Mouse (Mus musculus) limb, embryonic 10.5 days (tissue): Measurements from ENCODE around the gene Eea1. TPM values are rescaled to one million over a fixed set of nuclear protein-coding genes. Genes with fewer than 3 reads are reported as not detected.
A peak's percentile ranks its signal among the peaks of the same experiment; 100 is the strongest.

Source experiments
- DNase-seq: peaks from one replicate; pipeline ENCODE4 v3.0.0-alpha.2; 2017; ENCODE audit warnings: low spot score
- H3K27ac ChIP-seq: fragments of 300-500 bp; sonication (generic); 2 replicates; pipeline ENCODE4 v1.5.1; 2016; ENCODE audit warnings: mild to moderate bottlenecking
- H3K27me3 ChIP-seq: fragments of 300-500 bp; sonication (generic); 2 replicates; pipeline ENCODE4 v1.6.1; 2016; ENCODE audit warnings: low read depth, mild to moderate bottlenecking; ENCODE audit not compliant: poor library complexity, severe bottlenecking
- H3K36me3 ChIP-seq: fragments of 300-500 bp; sonication (generic); 2 replicates; pipeline ENCODE4 v1.6.1; 2016; ENCODE audit warnings: mild to moderate bottlenecking, moderate library complexity
- H3K4me1 ChIP-seq: fragments of 300-500 bp; sonication (generic); 2 replicates; pipeline ENCODE4 v1.6.1; 2016
- H3K4me3 ChIP-seq: fragments of 300-500 bp; sonication (generic); 2 replicates; pipeline ENCODE4 v1.5.1; 2016; ENCODE audit warnings: mild to moderate bottlenecking, moderate library complexity
- H3K9me3 ChIP-seq: fragments of 300-500 bp; sonication (generic); replicated peaks from 2 replicates; pipeline ENCODE4 v1.6.1; 2016; ENCODE audit warnings: mild to moderate bottlenecking
- WGBS: fragments of 180-500 bp; shearing (Covaris S2); methylation state at CpG from one replicate; pipeline ENCODE4 v1.1.7; 2016; 5-methylcytosine and 5-hydroxymethylcytosine counted together
- polyA plus RNA-seq: library from polyadenylated mRNA; unstranded; fragments of >200 nt; fragmentation: Nextera tagmentation; extraction: Ambion mirVana; gene quantifications from 2 replicates; pipeline ENCODE4 v1.2.1, GENCODE M21; 2016

The Eea1 gene
- polyA plus RNA-seq, 1 experiment from 2014 or later, result 6.1 TPM

GRCm38 (mm10) chr10:95957574-95957973 lies 17.1 kb downstream of the Eea1 start:
- no peaks in the 10 kb centered on the region for H3K9me3 ChIP-seq
- H3K36me3 ChIP-seq, result no peaks in the 10 kb centered on the region
- no peak overlapping the region for H3K4me3 ChIP-seq
- 82% methylated on average over 1 of the region's 1 CpGs for WGBS
- DNase-seq, result no peak
- 0 out of 2 replicates have a peak, but pooled peaks cover 3% of the 10 kb centered on the region for H3K4me1 ChIP-seq
- no peak overlapping the region for H3K27ac ChIP-seq
- H3K27me3 ChIP-seq, result no peaks in the 10 kb centered on the region

GRCm38 (mm10) chr10:95964679-95965078 lies 24.2 kb downstream of the Eea1 start:
- H3K36me3 ChIP-seq, result no peaks in the 10 kb centered on the region
- no peaks in the 10 kb centered on the region for H3K27me3 ChIP-seq
- no peak overlapping the region for H3K27ac ChIP-seq
- no peaks in the 10 kb centered on the region for H3K4me1 ChIP-seq
- no peaks in the 10 kb centered on the region for H3K9me3 ChIP-seq
- DNase-seq, result no peak
- WGBS, result 98% methylated on average over 1 of the region's 1 CpGs
- no peak overlapping the region for H3K4me3 ChIP-seq

- Histone ChIP-seq H3K27me3 (no peaks in the 10 kb centered on the region), H3K27ac (no peak overlapping the region), H3K4me1 (no peaks in the 10 kb centered on the region), H3K9me3 (no peaks in the 10 kb centered on the region), H3K36me3 (no peaks in the 10 kb centered on the region), H3K4me3 (no peak overlapping the region)
- WGBS, result 97% methylated on average over 1 of the region's 1 CpGs
- DNase-seq, result no peak
These were observed 29.2 kb downstream of the Eea1 start for GRCm38 (mm10) chr10:95969694-95970093.

- H3K36me3 ChIP-seq, result no peaks in the 10 kb centered on the region
- H3K27me3 ChIP-seq, result no peaks in the 10 kb centered on the region
- DNase-seq, result no peak
- whole genome bisulfite sequencing, result 90% methylated on average over 3 of the region's 3 CpGs
- H3K4me1 ChIP-seq, result no peaks in the 10 kb centered on the region
- no peaks in the 10 kb centered on the region for H3K9me3 ChIP-seq
- H3K4me3 ChIP-seq, result no peak overlapping the region
- no peak overlapping the region for H3K27ac ChIP-seq
These were observed 30.3 kb downstream of the Eea1 start for GRCm38 (mm10) chr10:95970744-95971212.

GRCm38 (mm10) chr10:95971341-95971740 lies 30.9 kb downstream of the Eea1 start:
- no peaks in the 10 kb centered on the region for H3K9me3 ChIP-seq
- H3K4me1 ChIP-seq, result no peaks in the 10 kb centered on the region
- 0 out of 2 replicates have a peak, but pooled peaks cover 3% of the 10 kb centered on the region for H3K36me3 ChIP-seq
- WGBS, result 90% methylated on average over 4 of the region's 4 CpGs
- no peak overlapping the region for H3K27ac ChIP-seq
- no peak for DNase-seq
- no peaks in the 10 kb centered on the region for H3K27me3 ChIP-seq
- H3K4me3 ChIP-seq, result no peak overlapping the region

- Histone ChIP-seq H3K4me1 (no peaks in the 10 kb centered on the region), H3K27ac (no peak overlapping the region), H3K9me3 (no peaks in the 10 kb centered on the region), H3K36me3 (0 out of 2 replicates have a peak, but pooled peaks cover 3% of the 10 kb centered on the region), H3K27me3 (no peaks in the 10 kb centered on the region), H3K4me3 (no peak overlapping the region)
- WGBS, result 91% methylated on average over 3 of the region's 3 CpGs
- no peak for DNase-seq
These were observed 31.5 kb downstream of the Eea1 start for GRCm38 (mm10) chr10:95971942-95972341.

- Histone ChIP-seq H3K36me3 (0 out of 2 replicates have a peak, but pooled peaks cover 3% of the 10 kb centered on the region), H3K4me1 (no peaks in the 10 kb centered on the region), H3K9me3 (no peaks in the 10 kb centered on the region), H3K4me3 (no peak overlapping the region), H3K27me3 (no peaks in the 10 kb centered on the region), H3K27ac (no peak overlapping the region)
- 92% methylated on average over 3 of the region's 3 CpGs for WGBS
- no peak for DNase-seq
These were observed 34.0 kb downstream of the Eea1 start for GRCm38 (mm10) chr10:95974462-95974861.

GRCm38 (mm10) chr10:95976798-95977197 lies 36.3 kb downstream of the Eea1 start:
- Histone ChIP-seq H3K27me3 (no peaks in the 10 kb centered on the region), H3K4me1 (no peaks in the 10 kb centered on the region), H3K36me3 (0 out of 2 replicates have a peak, but pooled peaks cover 3% of the 10 kb centered on the region), H3K27ac (no peak overlapping the region), H3K9me3 (no peaks in the 10 kb centered on the region), H3K4me3 (no peak overlapping the region)
- WGBS, result 97% methylated on average over 2 of the region's 2 CpGs
- DNase-seq, result no peak

GRCm38 (mm10) chr10:95989731-95990130 lies 49.3 kb downstream of the Eea1 start:
- Histone ChIP-seq H3K27ac (no peak overlapping the region), H3K4me1 (no peaks in the 10 kb centered on the region), H3K9me3 (no peaks in the 10 kb centered on the region), H3K4me3 (no peak overlapping the region), H3K36me3 (no peaks in the 10 kb centered on the region), H3K27me3 (no peaks in the 10 kb centered on the region)
- no peak for DNase-seq
- 88% methylated on average over 1 of the region's 1 CpGs for WGBS

GRCm38 (mm10) chr10:95991176-95991575 lies 50.7 kb downstream of the Eea1 start:
- no peak for DNase-seq
- Histone ChIP-seq H3K27ac (no peak overlapping the region), H3K4me1 (no peaks in the 10 kb centered on the region), H3K9me3 (no peaks in the 10 kb centered on the region), H3K36me3 (no peaks in the 10 kb centered on the region), H3K27me3 (no peaks in the 10 kb centered on the region), H3K4me3 (no peak overlapping the region)
- 89% methylated on average over 1 of the region's 1 CpGs for WGBS

- WGBS, result 84% methylated on average over 5 of the region's 5 CpGs
- no peak for DNase-seq
- no peak overlapping the region for H3K4me3 ChIP-seq
- no peaks in the 10 kb centered on the region for H3K36me3 ChIP-seq
- H3K4me1 ChIP-seq, result no peaks in the 10 kb centered on the region
- no peaks in the 10 kb centered on the region for H3K9me3 ChIP-seq
- no peaks in the 10 kb centered on the region for H3K27me3 ChIP-seq
- no peak overlapping the region for H3K27ac ChIP-seq
These were observed 60.5 kb downstream of the Eea1 start for GRCm38 (mm10) chr10:96000904-96001303.

- no peaks in the 10 kb centered on the region for H3K9me3 ChIP-seq
- peaks cover 11% of the 10 kb centered on the region for H3K36me3 ChIP-seq
- no peaks in the 10 kb centered on the region for H3K27me3 ChIP-seq
- DNase-seq, result no peak
- H3K27ac ChIP-seq, result no peak overlapping the region
- H3K4me1 ChIP-seq, result no peaks in the 10 kb centered on the region
- H3K4me3 ChIP-seq, result no peak overlapping the region
These were observed 75.3 kb downstream of the Eea1 start for GRCm38 (mm10) chr10:96015738-96016137.

GRCm38 (mm10) chr10:96017418-96017817 lies 77.0 kb downstream of the Eea1 start:
- no peaks in the 10 kb centered on the region for H3K27me3 ChIP-seq
- no peaks in the 10 kb centered on the region for H3K4me1 ChIP-seq
- peaks cover 6% of the 10 kb centered on the region for H3K36me3 ChIP-seq
- DNase-seq, result no peak
- 88% methylated on average over 2 of the region's 2 CpGs for WGBS
- H3K27ac ChIP-seq, result no peak overlapping the region
- no peaks in the 10 kb centered on the region for H3K9me3 ChIP-seq
- H3K4me3 ChIP-seq, result no peak overlapping the region

GRCm38 (mm10) chr10:96033356-96033984 lies 93.0 kb downstream of the Eea1 start:
- 57% methylated on average over 10 of the region's 10 CpGs for WGBS
- Histone ChIP-seq H3K4me1 (no peaks in the 10 kb centered on the region), H3K27ac (no peak overlapping the region), H3K9me3 (no peaks in the 10 kb centered on the region), H3K27me3 (no peaks in the 10 kb centered on the region), H3K36me3 (no peaks in the 10 kb centered on the region), H3K4me3 (no peak overlapping the region)
- DNase-seq, result peak; percentile 44
